ENCODE assay signal across 8 mouse cellular contexts in the genomic region with DNA sequence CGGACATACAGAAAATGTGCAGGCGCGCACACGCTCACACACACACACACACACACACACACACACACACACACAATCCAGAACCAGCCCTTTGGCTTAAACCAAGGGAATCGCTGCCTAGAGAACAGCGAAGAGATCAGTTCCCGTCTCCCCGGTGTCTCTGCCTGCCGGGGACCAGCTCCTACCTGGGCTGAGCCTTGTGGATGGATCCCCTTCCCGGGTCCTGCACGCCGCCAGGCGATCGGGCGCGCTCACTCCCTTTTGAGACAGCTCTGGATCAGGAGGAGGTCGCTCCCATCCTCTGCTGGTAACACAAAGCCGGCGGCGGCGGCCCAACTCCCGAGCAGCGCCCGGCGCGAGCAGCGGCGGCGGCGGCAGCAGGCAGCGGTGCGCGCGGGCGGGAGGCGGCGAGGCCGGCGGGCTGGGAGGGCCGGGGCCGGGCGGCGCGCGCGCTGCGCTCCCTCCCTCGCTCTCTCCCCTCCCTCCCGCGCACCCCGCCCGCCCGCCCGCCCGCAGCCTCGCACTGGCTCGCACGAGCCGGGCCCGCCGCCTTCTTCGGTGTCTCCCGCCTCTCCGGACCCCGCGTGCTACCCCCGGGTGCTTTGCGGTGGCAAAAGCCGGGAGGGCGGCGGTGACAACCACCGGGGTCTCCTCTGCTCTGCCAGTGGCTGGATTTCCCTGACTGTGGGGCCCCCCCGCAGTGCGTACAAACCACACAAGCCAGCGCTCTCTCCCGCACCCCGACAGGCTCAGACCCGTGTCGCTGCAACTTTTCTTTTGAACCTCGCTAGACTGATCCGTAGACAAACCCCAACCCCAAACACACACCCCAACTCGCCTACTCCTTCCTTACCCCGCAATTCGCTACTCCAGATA.
DNase-seq lines count a peak whose midpoint lies in the region; ATAC-seq and TF ChIP-seq lines count a peak whose summit lies in the region.

No protein-coding gene starts in this region.

- TF ChIP-seq CTCF in gastrocnemius, adult 2 months (IDR thresholded peaks at IDR 0.05), result peak; percentile 9; the same call in 1 of the 2 replicates
- no peak for TF ChIP-seq CTCF in left cerebral cortex, adult 2 months (IDR thresholded peaks at IDR 0.05)

- H3K4me2 ChIP-seq in hindbrain, embryonic 15.5 days, result peak overlapping the region; percentile 73

- DNase-seq in adrenal gland, adult 2 months, result peak; percentile 73
- DNase-seq in cerebellum, postnatal 36 days, result peak; percentile 68 to 70
- DNase-seq in gastrocnemius, adult 2 months, result peak; percentile 88
- peak; percentile 73 to 77 for DNase-seq in left cerebral cortex, adult 2 months (ENCODE audit: extremely low spot score in 1 of 2, low spot score in 2 of 2)
- DNase-seq in lung, postnatal 4 days, result peak; percentile 70 to 85
- peak; percentile 63 to 65 for DNase-seq in right cerebral cortex, adult 2 months (ENCODE audit: low spot score in 2 of 2)

- H3K9me3 ChIP-seq in hindbrain, embryonic 15.5 days, result no peaks in the 10 kb centered on the region

- 0% methylated on average over 30 of the region's 84 CpGs for WGBS in hindbrain, embryonic 15.5 days

- H3K36me3 ChIP-seq in hindbrain, embryonic 15.5 days, result no peaks in the 10 kb centered on the region

- peak; percentile 86 for ATAC-seq in hindbrain, embryonic 15.5 days (ENCODE audit: low FRiP score, low read depth)
- no peak for ATAC-seq in inflammation-experienced regulatory T-cells, adult 6 months

- H3K9ac ChIP-seq in hindbrain, embryonic 15.5 days, result peak overlapping the region; percentile 99

- H3K27me3 ChIP-seq in hindbrain, embryonic 15.5 days, result peaks cover 9% of the 10 kb centered on the region; the same call in 1 of the 2 replicates

- H3K27ac ChIP-seq in gastrocnemius, adult 2 months, result peak overlapping the region; percentile 83
- H3K27ac ChIP-seq in hindbrain, embryonic 15.5 days (replicated peaks), result peak overlapping the region; percentile 100
- H3K27ac ChIP-seq in left cerebral cortex, adult 2 months, result peak overlapping the region; percentile 96

- peak overlapping the region; percentile 87 for H3K4me3 ChIP-seq in gastrocnemius, adult 2 months
- H3K4me3 ChIP-seq in hindbrain, embryonic 15.5 days, result peak overlapping the region; percentile 95
- H3K4me3 ChIP-seq in left cerebral cortex, adult 2 months, result peak overlapping the region; percentile 73

- intact Hi-C loops in gastrocnemius, adult 2 months (cut with DNase I), result loop anchor here (10.0 kb wide), 3 partner anchors 115 to 475 kb away; no protein-coding TSS in a partner anchor
- intact Hi-C loops in left cerebral cortex, adult 2 months (cut with DNase I), result loop anchor here (10.0 kb wide), 6 partner anchors 115 to 1285 kb away; no protein-coding TSS in a partner anchor

- peaks cover 43% of the 10 kb centered on the region for H3K4me1 ChIP-seq in hindbrain, embryonic 15.5 days (replicated peaks)
